8 mouse cellular contexts compared by ENCODE assay signal in the genomic region with DNA sequence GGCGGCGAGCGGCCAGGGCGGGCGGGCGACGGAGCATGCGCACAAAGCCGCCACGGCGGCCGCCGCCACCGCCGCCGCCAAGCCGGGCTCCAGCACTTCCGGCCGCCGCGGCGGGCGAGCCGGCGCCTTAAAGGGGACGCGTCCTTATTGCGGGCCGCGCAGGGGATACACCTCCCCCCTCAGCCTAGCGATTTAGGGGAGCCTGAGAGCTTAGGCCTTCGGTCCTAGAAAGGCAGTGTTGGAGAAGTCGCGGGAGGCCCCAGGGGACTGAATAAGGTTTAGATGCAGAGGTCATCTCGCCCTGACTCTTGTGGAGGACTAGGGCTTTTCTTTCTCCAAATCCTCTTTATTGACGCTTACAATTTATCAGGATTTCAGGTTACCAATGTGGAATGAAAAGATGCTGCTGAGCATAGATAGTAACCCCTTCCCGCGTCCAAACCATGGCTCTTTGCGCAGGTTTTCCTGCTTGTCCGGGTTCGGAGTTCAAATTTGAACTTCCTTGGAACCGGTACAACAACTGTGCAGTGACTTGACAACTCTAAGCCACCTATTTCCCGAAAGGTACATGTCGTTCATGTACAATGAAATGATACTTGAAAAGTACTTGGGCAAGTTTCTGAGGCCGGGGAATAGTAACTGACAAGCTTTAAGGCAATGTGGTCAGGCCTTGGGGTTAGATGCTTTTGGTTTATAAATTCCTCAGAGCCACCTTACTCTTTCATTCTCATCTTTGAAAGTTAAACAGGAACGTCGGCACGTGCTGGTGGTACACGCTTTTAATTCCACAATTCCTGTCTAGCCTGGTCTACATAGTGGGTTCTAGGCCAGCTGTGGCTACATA. TPM values are rescaled to one million over a fixed set of nuclear protein-coding genes. Genes with fewer than 3 reads are reported as not detected.
A peak's percentile ranks its signal among the peaks of the same experiment; 100 is the strongest.
DNase-seq lines count a peak whose midpoint lies in the region; ATAC-seq and TF ChIP-seq lines count a peak whose summit lies in the region.

A gene (minus strand): TSS at position 89 of the 844 bp plus-strand sequence.

- no peak for DNase-seq in ES-E14 (ENCODE audit: low read depth, low spot score)
- peak; percentile 79 to 92 for DNase-seq in cerebellum, adult 18-20 months
- DNase-seq in forelimb bud, embryonic 11.5 days (ENCODE audit: low read depth, low spot score) = peak; percentile 65
- peak; percentile 81 for DNase-seq in heart, postnatal 4 days
- DNase-seq in layer of hippocampus, adult 8-10 months (ENCODE audit: low spot score in 2 of 2) = peak; percentile 48 to 67
- peak; percentile 61 for DNase-seq in ovary, postnatal 10 days (ENCODE audit: low spot score)
- peak; percentile 73 to 76 for DNase-seq in thymus, postnatal 10 days (ENCODE audit: low spot score in 2 of 2)

- peak within 1 kb of the TSS; percentile 96 for H3K27ac ChIP-seq in ES-E14 (ENCODE audit: insufficient read depth, low read depth, low read length, poor library complexity, severe bottlenecking)
- peak within 1 kb of the TSS; percentile 96 for H3K27ac ChIP-seq in lung, embryonic 16.5 days (ENCODE audit: low read length)

- H3K9me3 ChIP-seq in ES-E14 (ENCODE audit: control insufficient read depth, insufficient read depth, low read depth, low read length) = no peaks in the 10 kb centered on the region
- H3K9me3 ChIP-seq in lung, embryonic 16.5 days (ENCODE audit: control insufficient read depth, low read length) = no peaks in the 10 kb centered on the region

- H3K36me3 ChIP-seq in ES-E14 (ENCODE audit: control insufficient read depth, insufficient read depth, low read length, poor library complexity, severe bottlenecking) = peaks cover 2% of the 10 kb centered on the region; the same call in 1 of the 2 replicates
- H3K36me3 ChIP-seq in lung, embryonic 16.5 days (ENCODE audit: control insufficient read depth, insufficient read depth, low read length) = no peaks in the 10 kb centered on the region

- H3K27me3 ChIP-seq in lung, embryonic 16.5 days (ENCODE audit: control insufficient read depth, insufficient read depth, low read depth, low read length) = no peaks in the 10 kb centered on the region

- peak within 1 kb of the TSS; percentile 88 to 93 for H3K4me3 ChIP-seq in ES-E14 (ENCODE audit: insufficient read depth in 1 of 2, low read depth in 1 of 2, low read length in 2 of 2, poor library complexity in 1 of 2, severe bottlenecking in 1 of 2)
- H3K4me3 ChIP-seq in lung, embryonic 16.5 days (ENCODE audit: low read length) = peak within 1 kb of the TSS; percentile 91

- in situ Hi-C loops in ES-E14 (cut with MboI; ENCODE audit: low sequenced_read_pairs in 2 of 2, unreplicated experiment in 2 of 2) = no loop called here

- H3K4me2 ChIP-seq in lung, embryonic 16.5 days (ENCODE audit: low read depth, low read length) = peak within 1 kb of the TSS; percentile 88

- peak; percentile 94 for ATAC-seq in lung, embryonic 16.5 days (ENCODE audit: low read depth)

- peak within 1 kb of the TSS; percentile 86 for H3K9ac ChIP-seq in ES-E14 (ENCODE audit: insufficient read depth, low read depth, low read length, poor library complexity, severe bottlenecking)
- peak within 1 kb of the TSS; percentile 98 for H3K9ac ChIP-seq in lung, embryonic 16.5 days (ENCODE audit: low read length)

- peaks cover 4 to 8% of the 10 kb centered on the region in 2 experiments for H3K4me1 ChIP-seq in ES-E14 (ENCODE audit: control insufficient read depth in 2 of 2, insufficient read depth in 2 of 2, low read length in 2 of 2, poor library complexity in 1 of 2)
- peaks cover 20% of the 10 kb centered on the region for H3K4me1 ChIP-seq in lung, embryonic 16.5 days (replicated peaks; ENCODE audit: control insufficient read depth, insufficient read depth, low read length)

- WGBS in lung, embryonic 16.5 days = 10% methylated on average over 36 of the region's 49 CpGs

TF ChIP-seq in ES-E14, 5 proteins besides CTCF, POLR2A, EP300 and RAD21:
- TF ChIP-seq CHD2 (IDR thresholded peaks at IDR 0.05; ENCODE audit: low read depth, low read length) = no peak
- TF ChIP-seq MAFK (IDR thresholded peaks at IDR 0.05; ENCODE audit: insufficient read depth, low read depth, low read length) = no peak
- no peak for TF ChIP-seq ZNF384 (IDR thresholded peaks at IDR 0.05; ENCODE audit: low read depth, low read length)
- no peak for TF ChIP-seq ZC3H11A (IDR thresholded peaks at IDR 0.05; ENCODE audit: borderline replicate concordance, low read depth, low read length)
- no peak; the same call in 1 of the 2 replicates for TF ChIP-seq HCFC1 (IDR thresholded peaks at IDR 0.05; ENCODE audit: borderline replicate concordance, insufficient read depth, low read length)

RNA-seq across cellular contexts. Expression of the gene that starts here (rescaled TPM):
- 20.7 and 22.3 TPM in 2 replicates for total RNA-seq in ES-E14 (2012; rRNA removed)
- 10 to 100 TPM; 19.4 to 21.1 TPM for total RNA-seq in heart, postnatal 4 days (2021)
- total RNA-seq in layer of hippocampus, adult 8-10 months (2022) = 10 to 100 TPM; 23.9 to 25.1 (median 24.5) TPM
- polyA plus RNA-seq in lung, embryonic 16.5 days (2015; fragmentation: Nextera tagmentation; extraction: Ambion mirVana) = 36.2 and 36.7 TPM in 2 replicates
